Mouse (Mus musculus) ovary, postnatal 10 days (tissue): Measurements from ENCODE around the gene Rnf31.

Experiments used
- DNase-seq: peaks from one replicate; pipeline ENCODE4 v3.0.0; 2022; ENCODE audit warnings: low spot score

Gene Rnf31

GRCm38 (mm10) chr14:55591331-55591891 is at the start of gene Rnf31:
TSS of gene Rnf31 (plus strand) at chr14:55591708.
- no peak for DNase-seq

GRCm38 (mm10) chr14:55542268-55542667 is 49.2 kb upstream of the Rnf31 start:
- DNase-seq: no peak

- no peak for DNase-seq
These were observed 47.2 kb upstream of the Rnf31 start for GRCm38 (mm10) chr14:55544334-55544733.

GRCm38 (mm10) chr14:55550191-55550590 is 41.3 kb upstream of the Rnf31 start:
- DNase-seq: no peak

- no peak for DNase-seq
These were observed 40.2 kb upstream of the Rnf31 start for GRCm38 (mm10) chr14:55551347-55551746.

- DNase-seq: no peak
These were observed 39.7 kb upstream of the Rnf31 start for GRCm38 (mm10) chr14:55551794-55552193.

GRCm38 (mm10) chr14:55554635-55555034 is 36.9 kb upstream of the Rnf31 start:
- no peak for DNase-seq

GRCm38 (mm10) chr14:55555788-55556187 is 35.7 kb upstream of the Rnf31 start:
- DNase-seq: no peak

GRCm38 (mm10) chr14:55557003-55557402 is 34.5 kb upstream of the Rnf31 start:
- peak; percentile 48 for DNase-seq

GRCm38 (mm10) chr14:55557587-55557986 is 33.9 kb upstream of the Rnf31 start:
- DNase-seq: no peak

GRCm38 (mm10) chr14:55558740-55559448 is 32.6 kb upstream of the Rnf31 start:
- no peak for DNase-seq

GRCm38 (mm10) chr14:55559799-55560201 is 31.7 kb upstream of the Rnf31 start, which contains the start of gene Dcaf11:
TSS of gene Dcaf11 (plus strand) at chr14:55560006.
- peak; percentile 86 for DNase-seq

- DNase-seq: peak; percentile 95
These were observed 31.1 kb upstream of the Rnf31 start, which contains the start of gene A730061H03Rik for GRCm38 (mm10) chr14:55560202-55561073. TSS of gene A730061H03Rik (minus strand) at chr14:55560406.

GRCm38 (mm10) chr14:55561860-55562259 is 29.6 kb upstream of the Rnf31 start:
- DNase-seq: no peak

GRCm38 (mm10) chr14:55563249-55563648 is 28.3 kb upstream of the Rnf31 start:
- no peak for DNase-seq

- no peak for DNase-seq
These were observed 25.8 kb upstream of the Rnf31 start for GRCm38 (mm10) chr14:55565748-55566147.

- no peak for DNase-seq
These were observed 24.0 kb upstream of the Rnf31 start for GRCm38 (mm10) chr14:55567496-55567895.

GRCm38 (mm10) chr14:55570588-55570987 is 20.9 kb upstream of the Rnf31 start:
- no peak for DNase-seq

- no peak for DNase-seq
These were observed 19.7 kb upstream of the Rnf31 start for GRCm38 (mm10) chr14:55571760-55572159.

GRCm38 (mm10) chr14:55575302-55575701 is 16.2 kb upstream of the Rnf31 start, which contains the start of gene Fitm1:
TSS of gene Fitm1 (plus strand) at chr14:55575617.
- DNase-seq: no peak

- DNase-seq: no peak
These were observed 15.8 kb upstream of the Rnf31 start for GRCm38 (mm10) chr14:55575711-55576110.

- no peak for DNase-seq
These were observed 15.1 kb upstream of the Rnf31 start for GRCm38 (mm10) chr14:55576376-55576775.
